Mouse (Mus musculus) hindbrain, embryonic 10.5 days (tissue): ENCODE measurements around the gene Rbm18. TPM values are rescaled to one million over a fixed set of nuclear protein-coding genes. Genes with fewer than 3 reads are reported as not detected.

Experiments
- DNase-seq: peaks from one replicate; pipeline ENCODE4 v3.0.0-alpha.2; 2017; ENCODE audit warnings: low spot score
- H3K27ac ChIP-seq: fragments of 300-500 bp; sonication (generic); 2 replicates; pipeline ENCODE4 v1.5.1; 2016; ENCODE audit warnings: mild to moderate bottlenecking, moderate library complexity
- H3K27me3 ChIP-seq: fragments of 300-500 bp; sonication (generic); 2 replicates; pipeline ENCODE4 v1.6.1; 2016; ENCODE audit warnings: mild to moderate bottlenecking; ENCODE audit not compliant: poor library complexity, insufficient read depth, severe bottlenecking
- H3K36me3 ChIP-seq: fragments of 300-500 bp; sonication (generic); 2 replicates; pipeline ENCODE4 v1.6.1; 2016; ENCODE audit warnings: mild to moderate bottlenecking, moderate library complexity
- H3K4me1 ChIP-seq: fragments of 300-500 bp; sonication (generic); replicated peaks from 2 replicates; pipeline ENCODE4 v1.6.1; 2016; ENCODE audit warnings: mild to moderate bottlenecking
- H3K4me3 ChIP-seq: fragments of 300-500 bp; sonication (generic); 2 replicates; pipeline ENCODE4 v1.5.1; 2016; ENCODE audit warnings: mild to moderate bottlenecking, moderate library complexity
- H3K9me3 ChIP-seq: fragments of 300-500 bp; sonication (generic); 2 replicates; pipeline ENCODE4 v1.6.1; 2016; ENCODE audit warnings: mild to moderate bottlenecking, moderate library complexity
- WGBS: fragments of 180-500 bp; shearing (Covaris S2); methylation state at CpG from one replicate; pipeline ENCODE4 v1.1.7; 2016; 5-methylcytosine and 5-hydroxymethylcytosine counted together
- polyA plus RNA-seq: library from polyadenylated mRNA; unstranded; fragments of >200 nt; fragmentation: Nextera tagmentation; extraction: Ambion mirVana; gene quantifications from 2 replicates; pipeline ENCODE4 v1.2.1, GENCODE M21; 2016

The Rbm18 gene
- polyA plus RNA-seq, 1 experiment from 2014 or later, result 98.7 TPM

DNA sequence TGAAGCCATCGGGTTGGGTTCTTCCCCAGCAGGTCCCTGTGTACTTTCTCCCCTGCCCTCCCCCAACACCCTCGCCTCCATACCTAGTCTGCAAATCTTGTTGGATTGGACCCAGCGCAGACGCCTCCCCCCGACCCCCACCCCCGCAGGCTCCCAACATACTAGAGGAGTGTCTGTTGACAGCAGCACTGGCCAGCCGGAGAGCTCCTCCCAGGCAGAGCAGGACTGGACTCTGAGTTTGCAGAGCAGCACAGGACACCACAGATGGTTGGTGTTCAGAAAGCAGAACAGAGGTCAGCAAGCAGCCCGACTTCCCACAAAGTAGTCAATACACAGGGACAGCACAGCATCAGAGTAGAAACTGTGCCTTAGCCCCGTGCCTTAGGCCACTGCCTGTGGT is 55.1 kb downstream of the Rbm18 start:
- peaks cover 28% of the 10 kb centered on the region for H3K27me3 ChIP-seq
- peak; percentile 38 for DNase-seq
- no peaks in the 10 kb centered on the region for H3K36me3 ChIP-seq
- peak overlapping the region; percentile 12; the same call in 1 of the 2 replicates for H3K27ac ChIP-seq
- 33% methylated on average over 9 of the region's 9 CpGs for WGBS
- H3K4me3 ChIP-seq, result no peak overlapping the region
- H3K9me3 ChIP-seq, result no peaks in the 10 kb centered on the region
- peaks cover 27% of the 10 kb centered on the region for H3K4me1 ChIP-seq

GRCm38 (mm10) chr2:36077160-36077761 is 59.3 kb downstream of the Rbm18 start:
- H3K4me3 ChIP-seq, result no peak overlapping the region
- H3K27ac ChIP-seq, result no peak overlapping the region
- H3K27me3 ChIP-seq, result 0 out of 2 replicates have a peak, but pooled peaks cover 8% of the 10 kb centered on the region
- 29% methylated on average over 11 of the region's 11 CpGs for WGBS
- peaks cover 27% of the 10 kb centered on the region for H3K4me1 ChIP-seq
- H3K9me3 ChIP-seq, result no peaks in the 10 kb centered on the region
- no peak for DNase-seq
- H3K36me3 ChIP-seq, result no peaks in the 10 kb centered on the region

- no peak for DNase-seq
- WGBS, result 91% methylated on average over 5 of the region's 5 CpGs
- no peak overlapping the region for H3K4me3 ChIP-seq
- H3K9me3 ChIP-seq, result no peaks in the 10 kb centered on the region
- no peak overlapping the region for H3K27ac ChIP-seq
- peaks cover 20% of the 10 kb centered on the region for H3K4me1 ChIP-seq
- H3K36me3 ChIP-seq, result no peaks in the 10 kb centered on the region
- H3K27me3 ChIP-seq, result 0 out of 2 replicates have a peak, but pooled peaks cover 8% of the 10 kb centered on the region
Measured at GRCm38 (mm10) chr2:36075210-36075609, 61.4 kb downstream of the Rbm18 start.

DNA sequence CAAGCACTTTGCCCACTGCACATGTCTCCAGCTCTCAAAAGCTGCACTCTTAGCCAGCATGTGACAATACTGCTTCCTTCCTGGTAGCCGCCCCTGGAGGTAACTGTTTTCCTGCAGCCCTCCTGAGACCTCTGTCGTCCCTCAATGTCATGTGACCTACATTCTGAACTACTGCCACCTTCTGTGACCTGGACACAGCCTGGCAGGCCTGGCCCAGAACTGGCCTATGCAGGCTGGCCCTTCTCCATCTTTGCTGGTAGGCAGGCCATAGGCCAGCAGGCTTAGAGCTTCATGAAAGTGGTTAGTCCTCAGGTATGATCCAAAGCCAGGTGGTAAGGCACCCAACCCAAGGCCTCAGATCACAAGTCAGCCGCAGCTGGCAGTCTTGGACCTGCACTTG is 62.8 kb downstream of the Rbm18 start:
- Histone ChIP-seq H3K27me3 (0 out of 2 replicates have a peak, but pooled peaks cover 3% of the 10 kb centered on the region), H3K36me3 (no peaks in the 10 kb centered on the region), H3K27ac (no peak overlapping the region), H3K4me1 (peaks cover 19% of the 10 kb centered on the region), H3K9me3 (no peaks in the 10 kb centered on the region), H3K4me3 (no peak overlapping the region)
- no peak for DNase-seq
- 54% methylated on average over 3 of the region's 3 CpGs for WGBS

DNA sequence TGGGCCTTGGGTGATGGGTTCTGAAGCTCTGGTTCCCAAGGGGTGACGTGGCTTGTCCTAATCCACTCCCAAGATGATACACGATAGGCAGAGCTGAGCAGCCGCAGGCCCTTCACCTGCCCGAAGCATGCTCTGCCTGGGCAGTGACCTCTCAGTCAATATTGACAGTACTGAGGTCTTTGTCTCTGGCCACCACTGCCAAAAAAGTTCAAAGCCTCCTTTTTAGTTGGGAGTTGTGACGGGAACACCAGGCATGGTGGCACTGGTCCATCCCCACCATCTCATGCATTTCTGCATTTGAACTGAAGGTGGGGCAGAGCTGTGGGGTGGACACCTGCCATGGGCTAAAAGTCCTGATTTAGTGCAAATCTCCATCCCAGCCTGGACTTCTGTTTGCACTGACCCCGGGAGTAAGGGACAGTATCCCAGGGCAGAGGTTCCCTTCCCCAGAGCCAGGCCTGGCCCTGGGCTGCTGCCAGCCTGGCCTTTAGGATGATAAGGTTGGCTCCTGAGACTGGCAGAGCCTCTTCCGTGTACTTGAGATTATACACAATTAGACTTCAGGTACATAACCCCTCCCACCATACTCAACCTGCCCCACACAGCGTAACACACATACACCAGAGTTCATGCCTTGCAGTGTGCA is 64.8 kb downstream of the Rbm18 start:
- peaks cover under 1% of the 10 kb centered on the region; the same call in 1 of the 2 replicates for H3K4me1 ChIP-seq
- DNase-seq, result no peak
- H3K36me3 ChIP-seq, result no peaks in the 10 kb centered on the region
- 82% methylated on average over 8 of the region's 8 CpGs for WGBS
- H3K27me3 ChIP-seq, result peaks cover 3% of the 10 kb centered on the region; the same call in 1 of the 2 replicates
- no peaks in the 10 kb centered on the region for H3K9me3 ChIP-seq
- no peak overlapping the region for H3K4me3 ChIP-seq
- H3K27ac ChIP-seq, result no peak overlapping the region

GRCm38 (mm10) chr2:36067132-36067531 is 69.4 kb downstream of the Rbm18 start:
- H3K27ac ChIP-seq, result no peak overlapping the region
- H3K27me3 ChIP-seq, result peaks cover 3% of the 10 kb centered on the region; the same call in 1 of the 2 replicates
- H3K4me1 ChIP-seq, result no peaks in the 10 kb centered on the region
- DNase-seq, result no peak
- no peaks in the 10 kb centered on the region for H3K36me3 ChIP-seq
- 70% methylated on average over 9 of the region's 9 CpGs for WGBS
- no peaks in the 10 kb centered on the region for H3K9me3 ChIP-seq
- no peak overlapping the region for H3K4me3 ChIP-seq

Other genes with a start within 250 kb of the Rbm18 start
- 0.86 and 1.6 TPM in 2 replicates for gene Ttll11, start 156.9 kb downstream of the Rbm18 start, polyA plus RNA-seq
- gene Ndufa8, start 87.4 kb downstream of the Rbm18 start, polyA plus RNA-seq, result 202 and 224 TPM in 2 replicates
- 1.3 and 4.0 TPM in 2 replicates for gene Morn5, start 87.3 kb downstream of the Rbm18 start, polyA plus RNA-seq
- gene Lhx6, start 31.4 kb downstream of the Rbm18 start, polyA plus RNA-seq, result 0.84 and 2.0 TPM in 2 replicates
- 24.7 and 25.9 TPM in 2 replicates for gene Mrrf, start 384 bp downstream of the Rbm18 start, polyA plus RNA-seq
- gene Ptgs1, start 93.7 kb upstream of the Rbm18 start, polyA plus RNA-seq, result 4.5 and 5.2 TPM in 2 replicates
- not detected in 2 replicates for gene Olfr338, start 236.7 kb upstream of the Rbm18 start, polyA plus RNA-seq